Mouse (Mus musculus) testis, postnatal 14 days (tissue): Measurements from ENCODE around the gene Mfrp.

ENCODE experiments used
- DNase-seq: peaks from one replicate; pipeline ENCODE4 v3.0.0; 2021; ENCODE audit warnings: low spot score

Mfrp gene

DNA sequence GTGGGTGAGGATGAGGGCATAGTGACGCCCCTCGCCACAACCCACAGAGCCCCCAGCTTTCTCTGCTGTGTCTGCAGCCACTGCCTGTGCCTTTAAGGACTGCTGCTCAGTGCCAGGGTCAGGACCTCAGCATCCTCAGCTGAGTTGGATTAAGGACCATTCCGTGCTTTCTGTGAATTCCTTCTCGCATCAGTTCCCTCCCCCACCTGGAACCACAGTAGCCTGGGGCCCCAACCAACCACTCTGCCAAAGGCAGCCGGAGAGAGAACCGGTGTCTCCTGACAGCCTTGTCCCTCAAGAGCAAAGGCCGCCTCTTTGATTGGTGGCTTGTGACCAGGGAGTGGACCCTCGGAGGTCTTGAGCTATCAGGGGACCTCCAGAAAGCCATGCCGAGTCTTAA, at the start of gene Mfrp:
TSS of gene Mfrp (plus strand) at position 240 of the 400 bp plus-strand sequence.
- no peak for DNase-seq

DNA sequence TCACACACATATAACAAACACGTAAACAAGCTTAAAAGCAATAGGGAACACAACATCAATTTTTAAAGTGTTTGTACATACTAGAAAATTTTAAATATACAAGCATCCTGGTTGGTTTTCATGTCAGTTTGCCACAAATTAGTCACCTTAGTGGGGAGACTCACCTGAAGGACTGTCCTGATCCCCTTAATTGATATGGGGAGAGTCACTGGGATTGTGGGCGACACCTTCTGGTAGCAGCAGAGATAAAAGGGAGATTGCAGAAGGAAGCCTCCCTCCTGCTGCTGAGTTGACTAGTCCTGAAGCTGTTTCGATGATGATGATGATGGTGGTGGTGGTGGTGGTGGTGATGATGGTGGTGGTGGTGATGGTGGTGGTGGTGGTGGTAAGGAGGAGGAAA, 48.7 kb upstream of the Mfrp start:
- no peak for DNase-seq

DNA sequence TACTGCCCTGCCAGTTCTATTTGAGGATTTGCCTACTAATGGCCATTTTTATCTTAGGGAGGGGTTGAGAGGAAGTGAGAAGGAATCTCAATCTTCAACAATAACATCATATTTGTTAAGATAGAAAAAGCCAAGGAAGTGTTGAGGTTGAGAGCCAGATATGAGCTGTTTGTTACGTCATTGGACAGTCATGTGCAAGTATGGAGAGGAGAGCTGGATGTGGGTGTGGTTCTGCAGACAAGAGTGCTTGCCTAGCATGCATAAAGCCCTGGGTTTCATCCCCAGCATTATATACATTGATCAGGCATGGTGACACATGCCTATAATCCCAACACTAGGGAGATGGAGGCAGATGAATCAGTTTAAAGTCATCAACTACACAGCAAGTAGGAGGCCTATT, 47.6 kb upstream of the Mfrp start:
- no peak for DNase-seq

DNA sequence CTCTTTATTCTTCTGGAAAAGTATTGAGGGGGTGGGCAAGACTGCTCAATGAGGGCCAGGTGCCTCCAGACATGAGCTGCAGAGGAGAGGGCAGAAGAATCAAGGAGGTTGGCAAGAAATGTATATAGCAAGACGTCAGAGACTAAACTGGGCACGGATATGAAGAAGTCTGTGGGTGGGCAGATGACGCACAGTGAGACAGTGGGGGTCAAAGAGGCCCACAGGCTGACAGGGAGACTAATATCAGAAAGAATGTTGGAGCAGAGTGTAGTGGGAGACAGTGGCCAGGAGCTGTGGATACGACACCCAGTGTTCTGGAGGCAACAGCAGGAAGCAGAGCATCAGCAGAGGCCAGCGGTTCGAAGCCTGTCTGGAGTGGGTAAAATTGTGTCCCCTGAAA, 42.9 kb upstream of the Mfrp start:
- DNase-seq, result no peak

DNA sequence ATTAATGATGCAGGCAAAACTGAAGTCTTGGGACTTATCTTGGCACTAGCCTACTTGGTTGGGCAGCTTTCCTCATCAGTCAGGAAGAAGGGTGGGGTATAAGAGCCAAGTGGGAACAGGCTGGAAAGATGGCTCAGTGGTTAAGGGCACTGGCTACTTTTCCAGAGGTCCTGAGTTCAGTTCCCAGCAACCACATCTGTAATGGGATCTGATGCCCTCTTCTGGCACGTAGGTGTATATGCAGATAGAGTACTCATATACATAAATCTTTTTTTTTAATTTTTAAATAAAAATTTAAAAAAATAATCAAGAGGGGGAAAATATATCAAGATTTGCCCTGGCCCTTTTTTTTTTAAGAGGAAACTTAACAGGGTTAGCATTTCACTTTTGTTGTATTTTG, 36.4 kb upstream of the Mfrp start:
- DNase-seq, result no peak

DNA sequence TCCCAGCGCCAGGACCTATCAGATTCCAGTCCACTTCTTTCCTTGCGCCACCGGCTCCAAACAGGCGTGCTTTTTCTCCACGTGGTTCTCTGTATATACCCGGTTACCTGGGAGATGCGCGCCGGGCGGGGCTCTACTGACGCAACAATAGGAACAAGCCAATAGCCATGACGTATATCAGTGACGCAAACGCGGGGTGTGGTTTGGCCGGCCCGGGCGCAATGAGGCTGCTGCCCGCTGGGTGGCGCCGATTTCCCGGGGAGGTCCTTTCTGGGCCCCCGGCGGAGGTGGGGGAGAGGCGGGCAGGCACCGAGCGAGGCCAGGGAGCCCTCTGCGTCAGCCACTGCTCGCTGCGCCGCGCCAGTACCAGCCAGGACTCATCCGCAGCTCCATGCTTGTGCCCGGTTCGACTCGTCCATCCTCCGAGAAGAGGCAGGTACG, 34.7 kb upstream of the Mfrp start, which contains the start of gene Usp2:
TSS of gene Usp2 (plus strand) at position 237 of the 441 bp plus-strand sequence.
- peak; percentile 97 for DNase-seq

DNA sequence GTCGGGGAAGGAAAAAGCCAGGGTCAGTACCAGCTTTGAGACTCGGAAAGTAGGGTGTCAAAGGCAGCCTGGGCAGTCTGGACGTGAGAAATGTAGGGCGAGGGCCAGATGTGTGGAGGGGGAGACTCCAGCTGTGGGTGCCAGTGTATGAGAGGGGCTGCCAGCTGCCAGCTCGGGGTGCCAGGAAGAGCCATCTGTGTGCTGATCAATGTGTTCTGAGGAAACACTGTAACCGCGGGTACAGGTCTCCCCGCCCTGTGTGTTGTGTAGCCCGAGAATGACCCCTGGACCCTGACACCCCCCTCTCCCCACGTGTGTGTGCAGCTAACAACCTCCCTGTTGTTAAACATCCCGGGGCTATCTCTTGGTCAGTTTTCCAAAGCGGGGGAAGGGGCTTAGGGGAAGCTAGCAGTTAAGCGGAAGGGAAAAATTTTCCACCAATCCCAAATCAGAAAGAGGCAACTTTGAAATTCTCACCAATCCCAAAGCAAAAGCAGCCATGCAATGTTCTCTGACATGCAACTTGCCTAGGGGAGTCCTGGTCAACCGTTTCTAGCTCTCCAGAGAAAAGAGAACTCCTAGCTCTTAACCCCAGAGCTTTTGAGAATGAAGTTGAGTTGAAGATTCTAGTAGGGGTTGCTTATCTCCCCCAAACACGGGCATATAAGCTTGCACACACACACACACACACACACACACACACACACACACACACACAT, 34.1 kb upstream of the Mfrp start:
- no peak for DNase-seq

DNA sequence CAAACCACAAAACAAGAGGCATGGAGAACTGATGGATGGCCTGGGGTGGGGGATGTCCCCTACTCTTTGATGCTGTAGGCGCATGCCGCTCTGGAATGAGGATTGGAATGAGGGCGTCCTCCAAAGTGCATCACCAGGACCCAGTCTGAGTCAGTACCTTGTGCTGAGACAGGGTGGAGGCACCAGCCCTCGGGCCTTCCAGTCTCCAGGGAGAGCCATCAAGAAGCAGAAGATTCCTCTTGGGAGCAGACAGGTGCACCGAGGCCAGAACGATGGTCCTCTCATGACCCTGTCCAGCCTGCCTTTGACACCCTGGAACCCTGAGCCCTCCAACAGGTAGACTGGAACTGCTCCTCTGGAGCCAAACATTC, 33.6 kb upstream of the Mfrp start:
- DNase-seq, result no peak

DNA sequence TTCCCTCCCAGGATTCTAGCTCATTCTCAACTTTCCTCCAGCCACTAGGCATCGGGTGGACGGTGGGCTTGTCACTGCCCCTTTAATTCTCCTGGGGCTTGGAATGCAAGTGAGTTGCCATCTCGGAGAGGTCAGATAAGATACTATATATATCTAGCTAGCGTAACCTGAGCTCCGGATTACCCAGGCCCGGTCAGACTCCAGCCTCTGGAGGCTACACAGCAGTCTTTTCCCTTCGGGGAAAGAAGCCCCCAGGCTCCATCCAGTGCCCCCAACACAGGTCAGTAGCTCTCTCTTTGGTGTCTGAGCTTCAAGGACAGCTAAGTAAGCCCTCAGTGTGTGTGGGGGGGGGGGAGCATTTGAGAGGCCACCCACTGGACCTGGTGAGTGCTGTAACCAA, 32.3 kb upstream of the Mfrp start:
- no peak for DNase-seq

DNA sequence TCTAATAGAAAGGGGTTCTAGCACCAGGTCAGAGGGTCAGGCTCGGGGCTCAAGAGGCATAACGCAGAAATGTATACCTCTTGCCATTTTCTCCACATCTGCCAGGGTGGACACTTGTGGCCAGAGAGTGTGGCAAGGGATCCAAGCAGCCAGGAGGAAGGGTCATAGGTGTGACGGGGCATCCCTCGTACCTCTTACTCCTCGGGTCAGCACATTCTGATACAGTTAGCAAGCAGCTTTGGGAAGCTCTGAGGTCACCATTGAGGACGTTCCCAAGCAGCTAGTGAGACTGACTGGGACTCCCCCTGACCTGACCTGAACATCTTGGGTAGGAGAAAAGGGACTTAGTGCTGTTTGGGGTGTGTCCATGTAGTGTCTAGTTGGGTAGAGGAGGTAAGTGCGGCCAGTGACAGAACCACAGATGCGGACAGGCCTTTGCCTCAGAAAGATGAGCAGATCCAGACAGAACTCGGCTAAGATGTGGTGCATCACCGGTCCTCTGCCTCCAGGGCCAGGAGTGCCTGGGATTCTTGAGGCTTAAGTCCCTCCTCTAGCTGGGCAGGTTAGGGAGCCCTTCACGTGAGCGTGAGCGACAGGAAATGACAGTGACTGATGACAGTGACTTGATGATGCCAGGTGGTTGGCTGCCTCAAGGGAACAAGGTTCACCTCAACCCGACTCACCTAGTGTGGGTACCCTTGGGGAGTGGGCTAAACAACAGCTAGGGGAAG, 31.3 kb upstream of the Mfrp start:
- no peak for DNase-seq

DNA sequence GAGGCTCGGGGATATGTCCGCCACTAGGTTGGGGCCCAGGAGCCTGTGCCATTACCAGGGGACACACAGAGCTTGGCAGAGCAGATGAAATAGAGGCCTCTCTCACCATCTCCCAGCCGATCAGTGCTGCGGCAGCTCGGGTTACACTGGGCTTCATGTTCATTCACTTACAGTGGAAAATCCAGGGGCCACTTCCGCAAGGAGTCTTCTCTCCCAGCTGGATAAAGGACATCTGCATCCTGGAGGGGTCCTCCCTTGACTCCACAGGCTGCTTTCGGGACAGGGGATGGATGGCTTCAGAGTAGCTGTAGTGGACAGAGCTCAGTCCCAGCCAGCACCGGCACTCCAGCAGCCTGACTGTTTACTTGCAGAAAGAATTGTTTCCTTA, 30.7 kb upstream of the Mfrp start:
- DNase-seq, result no peak

DNA sequence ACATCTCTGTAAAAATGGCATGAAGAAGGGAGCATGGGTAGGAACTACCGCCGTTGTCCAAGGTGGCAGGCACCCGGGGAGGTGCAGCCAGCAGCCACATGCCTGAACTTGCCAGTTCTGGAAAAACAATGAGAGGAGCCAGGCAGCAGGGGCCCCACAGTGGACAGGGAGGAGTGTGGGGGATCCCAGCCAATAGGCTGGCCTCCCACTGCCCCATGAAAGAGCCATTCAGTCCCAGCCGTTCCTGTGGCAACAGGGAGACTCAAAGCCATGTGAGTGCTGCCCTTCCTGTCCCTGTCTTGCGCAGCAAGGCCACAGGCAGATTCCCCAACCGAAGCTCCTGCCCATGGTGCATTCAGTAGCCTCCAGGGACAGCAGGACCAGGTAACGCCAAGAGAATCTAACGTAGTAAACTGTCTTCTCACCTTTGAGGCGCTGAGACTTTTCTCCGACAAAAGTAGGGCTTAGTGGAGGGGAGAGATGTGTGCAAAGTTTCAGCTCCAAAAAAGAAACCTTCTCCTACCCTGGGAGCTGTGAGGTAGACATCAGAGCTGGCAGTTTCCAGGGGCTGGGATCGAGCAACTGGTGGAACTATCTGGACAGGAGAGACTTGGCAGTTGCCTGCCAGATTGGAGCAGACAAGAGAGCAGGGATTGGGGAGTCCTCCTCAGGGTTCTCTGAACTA, 29.5 kb upstream of the Mfrp start:
- DNase-seq, result no peak

DNA sequence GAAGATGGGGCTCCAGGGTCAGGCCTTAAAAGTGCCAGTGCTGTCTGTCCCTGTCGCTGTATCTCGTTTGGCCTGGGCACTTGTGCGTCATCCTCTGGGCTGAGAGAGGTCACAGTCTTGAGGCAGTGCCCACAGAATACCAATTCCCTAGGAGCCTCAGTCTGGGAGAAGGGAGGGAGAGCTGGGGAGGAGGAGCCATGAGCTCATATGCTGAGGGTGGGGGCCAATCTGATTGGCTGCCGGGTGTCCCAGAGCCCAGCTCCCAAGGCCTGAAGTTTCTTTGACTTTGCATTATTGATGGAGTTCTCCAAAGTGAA, 29.0 kb upstream of the Mfrp start:
- DNase-seq, result no peak

DNA sequence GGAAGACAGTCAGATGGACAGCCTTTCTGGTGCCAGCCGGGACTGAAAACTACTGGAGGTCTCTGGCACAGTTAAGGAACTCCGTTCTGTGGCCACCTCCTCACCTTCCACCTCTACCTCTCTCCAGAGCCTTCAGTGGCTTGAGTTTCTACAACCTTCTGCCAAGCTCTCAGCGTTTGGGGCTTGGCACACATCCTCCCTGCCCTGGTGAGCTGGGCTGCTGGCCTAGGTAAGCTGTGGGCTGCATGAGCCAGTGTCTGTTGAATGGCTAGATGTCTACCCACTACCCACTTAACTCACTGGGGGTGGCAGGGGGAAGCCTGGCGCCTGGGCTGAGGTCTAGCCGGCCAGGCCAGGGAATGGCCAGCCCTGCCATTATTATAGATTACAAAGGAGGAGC, 28.4 kb upstream of the Mfrp start:
- no peak for DNase-seq

DNA sequence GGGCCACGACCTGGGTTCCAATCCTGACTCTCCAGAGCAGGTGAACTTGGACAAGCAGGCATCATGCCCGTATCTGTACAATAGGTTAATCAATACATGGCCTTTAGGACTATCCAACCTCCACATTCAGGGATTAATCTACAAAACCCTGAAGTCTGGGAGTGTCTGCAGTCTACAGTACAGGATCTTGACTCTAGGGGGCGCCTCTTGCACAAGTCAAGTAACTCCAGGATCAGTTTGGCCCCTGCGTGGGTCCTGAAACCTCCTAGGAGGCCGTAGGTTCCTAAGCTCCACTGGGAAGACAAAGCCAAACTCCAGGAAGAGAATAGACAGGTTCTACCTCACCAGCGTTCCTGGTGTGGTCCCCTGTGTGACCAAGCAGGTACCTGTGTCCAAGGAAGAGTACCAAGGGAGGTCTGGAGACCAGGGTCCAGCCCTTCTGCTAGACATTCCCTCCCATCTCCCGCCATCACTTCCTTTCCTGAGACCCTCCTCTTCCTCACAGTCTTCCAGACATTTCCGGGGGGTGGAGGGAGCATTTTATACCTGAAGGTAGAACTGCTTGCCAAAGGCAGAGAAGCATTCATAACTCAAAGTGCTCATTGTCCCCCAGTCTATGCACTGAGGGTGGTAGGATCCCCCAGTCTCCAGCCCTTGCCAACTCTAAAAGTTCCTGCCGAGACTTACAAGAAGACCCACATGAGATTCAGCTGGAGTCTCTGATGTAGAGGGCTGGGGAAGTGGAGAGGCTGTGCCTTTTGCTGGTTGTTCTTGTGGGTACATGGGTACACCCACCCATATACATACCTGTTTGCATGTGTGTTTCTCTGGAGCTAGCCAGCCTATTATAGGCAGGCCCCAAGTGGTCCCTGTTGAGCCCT, 26.9 kb upstream of the Mfrp start:
- DNase-seq, result no peak

DNA sequence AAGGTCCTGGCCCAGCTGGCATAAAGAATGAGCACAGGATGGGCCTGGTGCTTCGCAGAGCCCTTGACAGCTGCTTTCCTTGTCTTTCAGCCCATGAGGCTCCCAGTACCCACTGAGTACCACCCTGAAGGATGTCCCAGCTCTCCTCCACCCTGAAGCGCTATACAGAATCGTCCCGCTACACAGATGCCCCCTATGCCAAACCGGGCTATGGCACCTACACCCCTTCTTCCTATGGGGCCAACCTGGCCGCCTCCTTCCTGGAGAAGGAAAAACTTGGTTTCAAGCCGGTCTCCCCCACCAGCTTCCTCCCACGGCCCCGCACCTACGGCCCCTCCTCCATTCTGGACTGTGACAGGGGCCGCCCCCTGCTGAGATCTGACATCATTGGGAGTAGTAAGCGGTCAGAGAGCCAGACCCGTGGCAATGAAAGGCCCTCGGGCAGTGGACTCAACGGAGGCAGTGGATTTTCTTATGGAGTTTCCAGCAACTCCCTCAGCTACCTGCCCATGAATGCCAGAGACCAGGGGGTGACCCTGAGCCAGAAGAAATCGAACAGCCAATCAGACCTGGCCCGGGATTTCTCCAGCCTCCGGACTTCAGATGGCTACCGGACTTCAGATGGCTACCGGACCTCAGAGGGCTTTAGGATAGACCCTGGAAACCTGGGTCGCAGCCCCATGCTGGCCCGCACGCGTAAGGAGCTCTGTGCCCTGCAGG, 26.1 kb upstream of the Mfrp start:
- no peak for DNase-seq

DNA sequence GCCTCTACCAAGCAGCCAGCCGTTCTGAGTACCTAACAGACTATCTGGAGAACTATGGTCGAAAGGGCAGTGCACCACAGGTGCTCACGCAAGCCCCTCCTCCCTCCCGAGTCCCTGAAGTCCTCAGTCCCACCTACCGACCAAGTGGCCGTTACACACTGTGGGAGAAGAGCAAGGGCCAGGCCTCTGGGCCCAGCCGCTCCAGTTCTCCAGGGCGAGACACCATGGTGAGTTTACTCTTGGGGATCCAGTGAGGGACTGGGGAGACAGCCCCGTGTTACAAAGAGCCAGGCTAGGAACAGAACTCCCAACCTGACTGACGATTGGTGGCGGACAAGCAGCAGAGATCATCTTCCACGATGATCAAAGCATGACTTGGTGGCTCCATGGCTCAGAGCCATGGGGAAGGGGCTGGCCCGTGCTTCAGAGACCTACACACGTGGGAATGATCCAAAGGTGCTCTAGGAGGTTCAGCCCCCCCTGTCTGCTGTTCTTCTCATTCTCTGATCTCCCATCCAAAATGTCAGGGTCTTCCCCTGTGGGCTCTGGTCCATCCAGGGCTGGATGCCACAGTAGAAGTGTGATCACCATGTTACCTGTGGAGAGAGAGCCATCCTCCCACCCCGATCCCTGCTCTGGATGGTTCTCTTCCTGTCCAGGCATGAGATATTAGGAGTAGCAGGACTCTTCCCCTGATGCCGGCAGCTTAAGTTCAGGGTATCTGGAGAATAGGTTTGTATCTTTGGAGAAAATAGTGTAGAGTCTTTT, 25.3 kb upstream of the Mfrp start:
- DNase-seq, result no peak

DNA sequence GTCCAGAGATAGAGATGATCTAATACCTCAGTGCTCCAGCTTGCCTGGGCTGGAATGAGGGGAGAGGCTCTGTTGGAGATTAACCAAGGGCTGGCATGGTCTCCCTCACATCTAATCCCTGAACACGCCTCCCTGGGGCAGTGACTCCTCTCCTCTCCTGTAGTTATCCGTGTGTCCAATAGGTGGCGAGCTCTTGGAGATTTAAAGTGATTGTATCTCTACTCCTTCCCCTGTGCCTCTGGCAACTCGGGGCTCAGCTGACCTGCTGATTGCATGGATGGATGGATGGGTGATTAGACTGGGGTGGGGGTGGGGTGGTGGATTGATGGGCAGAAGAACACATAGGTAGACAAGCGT, 24.8 kb upstream of the Mfrp start:
- DNase-seq, result no peak

DNA sequence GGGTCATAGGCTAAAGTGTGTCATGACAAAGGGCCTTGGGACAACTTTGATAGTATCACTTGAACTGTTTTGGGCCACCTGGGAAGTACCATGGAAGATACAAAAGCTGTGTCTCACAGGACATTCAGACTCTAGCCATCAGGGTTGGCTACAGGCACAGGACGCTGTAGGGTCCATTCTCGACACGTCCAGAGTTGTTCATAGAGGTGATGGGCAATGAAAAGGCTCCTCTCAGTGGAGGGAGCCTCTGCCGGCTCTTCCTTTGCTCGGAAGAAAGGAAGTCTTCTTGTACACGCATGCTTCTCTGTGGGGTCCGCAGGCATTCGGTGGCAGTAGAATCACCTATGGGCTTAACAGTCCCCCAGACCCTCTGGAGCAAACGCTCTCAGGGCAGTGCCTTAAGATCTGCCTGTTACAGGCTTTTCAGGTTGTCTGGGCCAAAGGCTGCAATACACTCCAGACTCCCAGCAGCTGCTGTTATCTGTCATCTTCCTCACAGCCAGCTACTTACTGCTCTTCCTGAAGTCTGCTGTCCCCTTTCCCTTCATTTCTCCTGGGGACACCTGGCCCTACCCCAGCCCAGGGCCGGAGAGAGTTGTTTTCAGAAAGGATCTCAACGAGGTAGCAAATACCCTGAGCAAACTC, 24.1 kb upstream of the Mfrp start:
- DNase-seq, result no peak

DNA sequence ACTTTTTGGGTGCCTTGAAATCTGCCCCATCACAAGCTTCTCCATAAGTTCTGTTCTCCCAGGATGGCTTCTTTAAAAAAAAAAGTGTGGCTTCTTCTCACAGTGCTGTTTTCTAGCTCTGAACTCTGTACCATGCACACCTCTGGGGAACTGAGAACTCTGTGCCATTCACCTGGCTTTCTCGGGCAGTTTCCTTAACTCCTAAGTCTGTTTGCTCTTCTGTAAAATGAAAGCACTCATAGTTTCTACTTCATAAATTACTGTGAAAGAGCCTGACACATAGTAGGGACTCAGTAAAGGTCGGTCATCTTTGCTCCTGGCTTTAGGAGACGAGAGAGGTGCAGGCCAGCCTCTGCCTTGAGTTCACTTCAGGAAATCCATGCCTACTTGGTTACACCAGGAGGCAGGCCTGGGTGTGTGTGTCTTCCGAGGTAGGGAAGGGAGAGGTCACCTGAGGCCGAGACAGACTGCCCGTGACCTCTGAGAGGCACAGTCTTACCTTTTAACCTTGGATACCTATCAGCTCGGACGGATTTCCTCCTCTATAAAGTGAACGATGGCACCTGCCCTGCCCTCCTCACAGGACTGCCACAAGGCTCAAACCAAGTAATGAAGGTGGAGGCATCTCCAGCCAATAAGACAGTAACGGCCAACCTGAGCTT, 23.3 kb upstream of the Mfrp start:
- no peak for DNase-seq
